Mouse (Mus musculus) urinary bladder, postnatal 36 days (tissue): ENCODE data around the gene Xpnpep1.

Experiments
- DNase-seq, 2 experiments: peaks; one replicate each; pipeline ENCODE4 v3.0.0; 2022; ENCODE audit warnings: low spot score in 2 of 2, mixed read lengths in 1 of 2

Gene Xpnpep1

GRCm38 (mm10) chr19:52992880-52993440 lies 47.1 kb downstream of the Xpnpep1 start:
- no peak for DNase-seq

GRCm38 (mm10) chr19:52991924-52992323 lies 48.1 kb downstream of the Xpnpep1 start:
- no peak for DNase-seq

- DNase-seq, result no peak
Observed at GRCm38 (mm10) chr19:52979020-52979711, 60.8 kb downstream of the Xpnpep1 start.

GRCm38 (mm10) chr19:52975564-52976185 lies 64.3 kb downstream of the Xpnpep1 start:
- peak; percentile 56 to 64 for DNase-seq

- no peak for DNase-seq
Observed at GRCm38 (mm10) chr19:52966339-52966738, 73.7 kb downstream of the Xpnpep1 start.

GRCm38 (mm10) chr19:52962745-52963144 lies 77.3 kb downstream of the Xpnpep1 start:
- DNase-seq, result no peak

- DNase-seq, result peak; percentile 23 to 41
Observed at GRCm38 (mm10) chr19:52922678-52923495, 117.1 kb downstream of the Xpnpep1 start.

- DNase-seq, result no peak
Observed at GRCm38 (mm10) chr19:52904182-52904581, 135.8 kb downstream of the Xpnpep1 start.

- DNase-seq, result no peak
Observed at GRCm38 (mm10) chr19:52891807-52892442, 148.1 kb downstream of the Xpnpep1 start.
